Mouse (Mus musculus): ENCODE measurements at regions not wholly inside any gene's neighbourhood (a gene's known extent, or its start where the extent isn't known, plus 50 kb on each side); places are given as distances from the start of the nearest gene placed in this dataset.

DNA sequence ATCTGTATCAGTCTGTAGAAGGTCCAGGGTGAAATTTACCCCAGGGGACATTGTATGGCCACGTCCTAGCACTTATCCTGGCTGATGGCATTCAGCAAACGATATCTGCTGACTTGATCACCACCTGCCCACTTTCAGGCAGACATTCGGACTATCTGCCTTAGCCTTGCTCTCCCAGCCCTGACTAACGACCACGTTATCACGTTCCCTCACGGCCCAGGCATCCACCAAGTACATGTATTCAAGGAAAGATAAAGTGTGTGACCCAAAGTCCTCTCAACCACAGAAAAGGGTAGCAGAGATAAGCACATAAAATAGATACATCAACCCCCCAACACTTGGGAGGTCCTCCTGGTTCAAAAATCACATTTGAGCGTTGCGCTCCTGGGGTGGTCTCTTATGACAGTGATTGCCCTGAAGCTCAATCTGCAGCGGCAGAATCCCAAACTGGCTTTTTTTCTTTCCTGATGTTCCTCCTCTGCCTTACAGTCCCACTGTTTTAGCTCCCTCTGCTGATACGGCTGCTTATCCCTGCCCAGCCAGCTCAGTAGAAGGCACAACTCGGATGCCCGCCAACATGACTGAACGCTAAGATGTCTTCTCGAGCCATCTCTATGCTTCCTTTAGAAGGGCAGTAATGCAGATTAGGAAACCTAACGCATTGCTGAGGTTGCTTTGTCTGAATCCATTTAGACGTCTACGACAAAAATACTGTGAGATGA is 235.7 kb upstream of the Fat1 start:
- 40% methylated on average over 18 of the region's 18 CpGs for WGBS (ENCODE audit: insufficient replicate concordance)
- Histone ChIP-seq H3K4me2 (ENCODE audit: low read depth) (no peak overlapping the region), H3K9ac (replicated peaks) (no peak overlapping the region), H3K27ac (no peak overlapping the region), H3K4me3 (ENCODE audit: insufficient read depth in 1 of 2, low read depth in 2 of 2, low read length in 2 of 2) (no peak overlapping the region), H3K4me1 (replicated peaks; ENCODE audit: control insufficient read depth in 2 of 2, insufficient read depth in 2 of 2, low read length in 1 of 2) (no peaks in the 10 kb centered on the region), H3K36me3 (replicated peaks; ENCODE audit: control insufficient read depth, insufficient read depth, low read depth) (no peaks in the 10 kb centered on the region), H3K27me3 (ENCODE audit: control insufficient read depth, insufficient read depth, low read length) (no peaks in the 10 kb centered on the region), H3K9me3 (ENCODE audit: control insufficient read depth, low read length) (no peaks in the 10 kb centered on the region)
- no peak for DNase-seq (ENCODE audit: low read depth in 3 of 3, low spot score in 3 of 3)
- ATAC-seq (ENCODE audit: insufficient read depth), result peak; percentile 50; the same call in 1 of the 2 replicates
- TF ChIP-seq EP300 (IDR thresholded peaks at IDR 0.05; ENCODE audit: low read depth) (0 out of 2 replicates have a peak, but pooled peaks have one; percentile 28), CTCF (IDR thresholded peaks at IDR 0.05; ENCODE audit: low read depth) (no peak)

DNA sequence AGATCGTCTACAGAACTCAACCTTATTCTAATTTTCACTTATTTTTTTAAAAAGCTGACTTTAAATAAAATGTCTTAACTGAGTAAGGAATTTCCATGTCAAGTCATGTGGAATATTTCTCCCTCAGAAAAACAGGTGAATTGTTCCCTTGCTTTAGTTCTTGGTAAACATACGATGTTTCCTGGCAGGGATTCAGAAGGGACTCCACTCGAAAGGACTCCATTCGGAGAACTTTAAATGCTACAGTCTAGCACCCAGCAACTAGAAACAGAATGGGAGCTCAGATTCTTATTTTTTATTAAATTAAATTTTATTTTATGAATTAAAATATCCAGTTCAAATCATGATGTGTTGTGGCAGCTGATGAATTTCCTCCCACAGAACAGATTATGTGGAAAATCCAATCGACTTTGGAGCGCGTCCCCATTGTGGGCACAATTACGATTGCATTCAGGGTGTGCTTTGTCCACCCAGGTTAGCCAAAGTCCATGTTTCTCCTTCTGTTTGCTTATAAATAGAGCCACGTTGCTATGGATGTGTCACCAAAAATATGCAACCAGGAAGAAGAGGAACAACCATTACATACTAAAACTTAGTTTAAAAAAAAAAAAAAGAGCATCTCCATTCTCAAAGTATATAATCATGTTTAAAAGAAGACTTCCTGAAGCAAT is 230.5 kb upstream of the Fat1 start:
- ATAC-seq (ENCODE audit: insufficient read depth) (no peak), DNase-seq (ENCODE audit: low read depth in 3 of 3, low spot score in 3 of 3) (no peak)
- Histone ChIP-seq H3K27ac (no peak overlapping the region), H3K36me3 (replicated peaks; ENCODE audit: control insufficient read depth, insufficient read depth, low read depth) (no peaks in the 10 kb centered on the region), H3K9ac (replicated peaks) (no peak overlapping the region), H3K27me3 (ENCODE audit: control insufficient read depth, insufficient read depth, low read length) (no peaks in the 10 kb centered on the region), H3K4me3 (ENCODE audit: insufficient read depth in 1 of 2, low read depth in 2 of 2, low read length in 2 of 2) (no peak overlapping the region), H3K4me2 (ENCODE audit: low read depth) (no peak overlapping the region), H3K9me3 (ENCODE audit: control insufficient read depth, low read length) (no peaks in the 10 kb centered on the region), H3K4me1 (replicated peaks; ENCODE audit: control insufficient read depth in 2 of 2, insufficient read depth in 2 of 2, low read length in 1 of 2) (no peaks in the 10 kb centered on the region)
- WGBS (ENCODE audit: insufficient replicate concordance), result 71% methylated on average over 9 of the region's 9 CpGs
- no peak for TF ChIP-seq EP300 (IDR thresholded peaks at IDR 0.05; ENCODE audit: low read depth)
- TF ChIP-seq CTCF (IDR thresholded peaks at IDR 0.05; ENCODE audit: low read depth), result no peak

DNA sequence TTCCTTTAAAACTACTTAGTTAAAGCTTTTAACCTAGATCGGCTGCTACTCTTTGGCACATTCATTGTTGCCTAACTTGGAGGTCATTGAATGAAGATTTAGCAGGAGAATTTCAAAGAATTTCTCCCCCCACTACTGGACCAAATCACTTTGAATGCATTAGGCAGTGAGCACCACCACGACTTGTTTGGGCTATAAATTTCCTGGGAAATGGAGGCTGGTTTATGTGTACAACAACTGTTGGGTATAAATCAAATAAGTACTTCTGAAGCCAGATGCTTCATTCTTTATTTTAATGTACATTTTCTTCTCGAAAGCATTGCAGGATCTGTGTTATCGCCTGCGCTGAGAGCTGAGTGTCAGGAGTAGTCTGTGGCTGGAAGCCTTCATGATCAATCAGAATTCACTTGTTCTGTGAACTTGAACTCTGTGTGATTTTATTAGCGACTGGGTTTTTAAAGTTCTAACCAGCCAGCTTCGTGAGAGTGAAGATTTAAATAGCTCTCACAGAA is 226.5 kb upstream of the Fat1 start:
- Histone ChIP-seq H3K27me3 (ENCODE audit: control insufficient read depth, insufficient read depth, low read length) (no peaks in the 10 kb centered on the region), H3K9ac (replicated peaks) (no peak overlapping the region), H3K4me3 (ENCODE audit: insufficient read depth in 1 of 2, low read depth in 2 of 2, low read length in 2 of 2) (no peak overlapping the region), H3K4me1 (replicated peaks; ENCODE audit: control insufficient read depth in 2 of 2, insufficient read depth in 2 of 2, low read length in 1 of 2) (no peaks in the 10 kb centered on the region), H3K36me3 (replicated peaks; ENCODE audit: control insufficient read depth, insufficient read depth, low read depth) (no peaks in the 10 kb centered on the region), H3K4me2 (ENCODE audit: low read depth) (no peak overlapping the region), H3K27ac (no peak overlapping the region), H3K9me3 (ENCODE audit: control insufficient read depth, low read length) (no peaks in the 10 kb centered on the region)
- no peak for TF ChIP-seq CTCF (IDR thresholded peaks at IDR 0.05; ENCODE audit: low read depth)
- no peak for TF ChIP-seq EP300 (IDR thresholded peaks at IDR 0.05; ENCODE audit: low read depth)
- DNase-seq (ENCODE audit: low read depth in 3 of 3, low spot score in 3 of 3) (no peak), ATAC-seq (ENCODE audit: insufficient read depth) (no peak)
- WGBS (ENCODE audit: insufficient replicate concordance), result 60% methylated on average over 7 of the region's 7 CpGs

DNA sequence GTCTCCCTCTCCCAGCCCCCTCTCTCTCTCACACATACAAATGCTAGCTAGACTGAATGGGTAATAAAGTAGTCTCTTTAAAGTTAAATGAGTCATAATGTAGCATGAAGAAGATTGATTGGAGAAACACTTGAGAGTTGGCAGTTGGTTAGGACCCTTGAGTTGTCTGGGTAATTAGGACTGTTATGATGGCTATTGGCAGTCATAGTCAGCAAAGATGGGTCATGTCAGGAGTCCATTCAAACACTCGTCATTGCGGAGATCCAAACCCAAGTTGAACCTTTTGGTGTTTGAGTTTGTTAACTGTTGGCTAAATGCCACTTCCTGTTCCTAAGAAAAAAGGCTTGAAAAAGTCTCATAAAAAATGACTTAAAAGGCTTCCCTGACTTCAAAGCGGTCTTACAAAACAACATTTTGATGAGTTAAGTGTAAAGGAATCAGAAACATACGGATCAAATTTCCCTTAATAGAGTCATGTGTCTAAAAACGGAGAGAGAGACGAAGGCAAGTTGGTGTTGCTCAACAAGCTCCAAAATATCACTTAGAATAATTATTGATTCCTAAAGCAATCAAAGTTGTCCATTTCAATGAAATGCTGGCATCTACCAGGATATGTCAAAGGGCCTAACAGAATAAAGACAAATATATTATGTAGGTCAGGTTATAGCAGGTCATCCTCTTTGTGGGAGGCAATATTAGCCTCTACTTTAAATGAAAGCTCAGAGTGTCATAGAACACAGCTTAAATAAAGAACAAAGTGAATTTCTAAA is 225.9 kb upstream of the Fat1 start:
- ATAC-seq (ENCODE audit: insufficient read depth) (no peak), DNase-seq (ENCODE audit: low read depth in 3 of 3, low spot score in 3 of 3) (no peak)
- Histone ChIP-seq H3K36me3 (replicated peaks; ENCODE audit: control insufficient read depth, insufficient read depth, low read depth) (no peaks in the 10 kb centered on the region), H3K9ac (replicated peaks) (no peak overlapping the region), H3K9me3 (ENCODE audit: control insufficient read depth, low read length) (no peaks in the 10 kb centered on the region), H3K4me3 (ENCODE audit: insufficient read depth in 1 of 2, low read depth in 2 of 2, low read length in 2 of 2) (no peak overlapping the region), H3K4me2 (ENCODE audit: low read depth) (no peak overlapping the region), H3K27me3 (ENCODE audit: control insufficient read depth, insufficient read depth, low read length) (no peaks in the 10 kb centered on the region), H3K4me1 (replicated peaks; ENCODE audit: control insufficient read depth in 2 of 2, insufficient read depth in 2 of 2, low read length in 1 of 2) (no peaks in the 10 kb centered on the region), H3K27ac (no peak overlapping the region)
- 66% methylated on average over 6 of the region's 6 CpGs for WGBS (ENCODE audit: insufficient replicate concordance)
- TF ChIP-seq CTCF (IDR thresholded peaks at IDR 0.05; ENCODE audit: low read depth) (no peak), EP300 (IDR thresholded peaks at IDR 0.05; ENCODE audit: low read depth) (no peak)

DNA sequence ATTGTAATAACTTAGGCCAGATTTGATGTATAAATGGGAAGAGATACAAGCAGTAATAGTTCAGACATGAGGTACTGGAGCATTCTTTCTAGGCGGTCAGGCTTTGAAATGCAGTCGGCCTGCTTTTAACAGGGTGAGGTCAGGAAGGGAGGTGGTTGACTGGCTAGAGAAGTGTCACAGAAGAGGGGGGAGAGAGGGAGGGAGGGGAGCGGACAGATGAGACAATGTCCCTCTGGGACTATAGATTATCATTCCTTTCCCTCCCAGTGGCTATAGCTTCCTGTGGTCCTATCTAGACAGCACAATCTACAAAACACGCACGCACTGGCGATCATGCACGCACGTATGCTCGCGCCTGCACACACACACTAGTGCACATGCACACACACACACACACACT is 200.7 kb upstream of the Fat1 start:
- ATAC-seq (ENCODE audit: insufficient read depth), result no peak

More for the DNA sequence above, 200.7 kb upstream of the Fat1 start:
- Histone ChIP-seq H3K36me3 (replicated peaks; ENCODE audit: control insufficient read depth, insufficient read depth, low read depth) (no peaks in the 10 kb centered on the region), H3K9ac (replicated peaks) (no peak overlapping the region), H3K4me2 (ENCODE audit: low read depth) (no peak overlapping the region), H3K4me3 (ENCODE audit: insufficient read depth in 1 of 2, low read depth in 2 of 2, low read length in 2 of 2) (no peak overlapping the region), H3K27me3 (ENCODE audit: control insufficient read depth, insufficient read depth, low read length) (no peaks in the 10 kb centered on the region), H3K9me3 (ENCODE audit: control insufficient read depth, low read length) (no peaks in the 10 kb centered on the region), H3K27ac (no peak overlapping the region), H3K4me1 (replicated peaks; ENCODE audit: control insufficient read depth in 2 of 2, insufficient read depth in 2 of 2, low read length in 1 of 2) (no peaks in the 10 kb centered on the region)
- 79% methylated on average over 10 of the region's 10 CpGs for WGBS (ENCODE audit: insufficient replicate concordance)
- no peak for TF ChIP-seq CTCF (IDR thresholded peaks at IDR 0.05; ENCODE audit: low read depth)
- TF ChIP-seq EP300 (IDR thresholded peaks at IDR 0.05; ENCODE audit: low read depth), result no peak
- no peak for DNase-seq (ENCODE audit: low read depth in 3 of 3, low spot score in 3 of 3)

All from liver, embryonic 14.5 days (tissue).